Mouse (Mus musculus) spleen, postnatal 14 days (tissue): ENCODE measurements around the gene Lrp6.

Experiments used
- DNase-seq, 2 experiments: peaks; one replicate each; pipeline ENCODE4 v3.0.0; 2021 to 2022; ENCODE audit warnings: low spot score in 2 of 2

Gene Lrp6

DNA sequence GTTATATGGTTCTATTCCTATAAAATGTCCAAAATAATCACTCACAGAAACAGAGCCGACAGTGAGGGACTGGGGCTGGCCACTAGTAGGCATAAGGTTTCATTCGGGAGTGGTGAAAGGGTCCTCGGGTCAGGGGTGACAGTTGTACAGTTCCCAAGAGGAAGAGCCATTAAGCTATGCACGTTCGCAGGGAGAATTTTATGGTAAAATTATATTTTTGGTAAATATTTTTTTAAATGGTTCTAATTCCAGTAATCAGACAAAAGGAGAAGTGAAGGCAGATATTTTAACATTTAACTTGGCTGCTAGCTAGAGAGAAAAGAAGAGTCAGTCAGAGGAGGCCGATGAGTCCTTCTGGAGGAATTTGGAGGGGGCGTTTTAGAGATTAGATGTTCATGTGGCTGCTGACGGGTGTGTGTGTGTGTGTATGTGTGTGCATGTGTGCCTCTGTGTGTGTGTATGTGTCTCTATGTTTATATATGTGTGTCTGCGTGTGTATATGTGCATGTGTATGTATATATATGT, 131.8 kb downstream of the Lrp6 start:
- DNase-seq: no peak

DNA sequence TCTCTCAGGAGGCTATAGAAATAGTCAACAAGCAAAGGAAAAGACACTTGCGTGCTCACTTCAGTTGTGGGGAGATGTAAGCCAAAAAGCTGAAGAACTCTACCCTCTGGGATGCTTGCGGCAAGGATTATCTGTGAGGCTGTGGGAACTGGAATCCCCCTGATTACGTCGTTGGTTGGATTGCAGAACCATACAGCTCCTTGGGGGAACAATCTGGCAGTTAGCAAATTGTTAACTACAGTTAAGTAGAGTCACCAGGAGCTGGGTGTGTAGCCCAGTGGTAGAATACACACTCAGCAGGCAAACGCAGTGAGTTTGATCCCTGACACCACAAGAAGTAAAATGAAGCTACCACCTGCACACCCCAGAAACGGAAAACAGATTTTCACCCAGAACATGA, 132.7 kb downstream of the Lrp6 start:
- DNase-seq: no peak

DNA sequence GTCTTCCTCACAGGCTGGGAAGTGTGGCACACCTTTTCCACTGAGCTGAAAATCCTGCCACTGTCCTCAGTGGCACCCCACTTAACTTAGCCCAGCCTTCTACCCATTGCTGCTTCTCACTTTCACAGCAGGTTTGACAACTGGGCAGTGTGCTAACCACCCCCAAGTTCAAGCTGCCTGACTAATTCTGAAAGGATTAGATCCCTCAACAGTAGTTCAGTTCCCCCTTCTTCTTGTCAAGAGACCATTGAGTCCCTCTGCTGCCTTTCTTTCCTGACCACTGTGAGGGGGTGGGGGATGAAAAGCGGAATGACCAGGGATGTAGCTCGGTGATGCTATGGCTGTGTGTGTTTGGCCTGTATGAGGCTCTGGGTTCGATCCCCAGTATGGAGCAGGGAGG, 133.5 kb downstream of the Lrp6 start:
- no peak for DNase-seq

- DNase-seq: no peak
Observed at GRCm38 (mm10) chr6:134431583-134431982, 135.2 kb downstream of the Lrp6 start.

DNA sequence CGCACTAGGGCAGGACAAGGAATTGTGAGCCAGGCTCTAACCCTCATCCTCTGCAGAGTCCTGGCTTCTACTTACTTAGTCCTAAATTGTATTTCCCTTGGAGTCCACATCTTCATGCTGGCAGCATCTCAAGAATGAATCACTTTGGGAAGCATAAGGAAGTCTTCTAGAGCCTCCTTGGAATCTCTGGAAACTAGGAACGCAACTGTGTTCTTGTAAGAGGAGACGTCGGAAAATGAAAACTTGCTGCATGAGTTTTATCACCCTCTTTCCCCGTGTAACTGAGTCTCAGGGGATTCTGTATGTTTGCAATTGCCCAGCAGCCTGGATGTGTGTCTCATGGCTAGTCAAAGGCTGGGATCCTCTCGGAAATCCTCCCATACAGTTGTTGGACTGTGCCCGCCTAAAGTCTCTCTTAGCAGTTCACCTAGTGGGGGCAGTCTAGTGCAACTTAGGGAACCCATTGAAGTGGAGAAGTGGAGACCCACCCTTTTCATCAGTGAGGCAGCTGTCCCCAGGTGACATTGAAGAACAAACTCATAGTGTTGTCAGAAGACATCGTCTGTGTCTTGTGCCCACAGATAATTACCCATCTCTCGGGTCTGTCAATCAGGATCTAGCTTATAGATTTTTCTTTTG, 136.5 kb downstream of the Lrp6 start:
- no peak for DNase-seq

GRCm38 (mm10) chr6:134428455-134428854, 138.3 kb downstream of the Lrp6 start:
- no peak for DNase-seq

DNA sequence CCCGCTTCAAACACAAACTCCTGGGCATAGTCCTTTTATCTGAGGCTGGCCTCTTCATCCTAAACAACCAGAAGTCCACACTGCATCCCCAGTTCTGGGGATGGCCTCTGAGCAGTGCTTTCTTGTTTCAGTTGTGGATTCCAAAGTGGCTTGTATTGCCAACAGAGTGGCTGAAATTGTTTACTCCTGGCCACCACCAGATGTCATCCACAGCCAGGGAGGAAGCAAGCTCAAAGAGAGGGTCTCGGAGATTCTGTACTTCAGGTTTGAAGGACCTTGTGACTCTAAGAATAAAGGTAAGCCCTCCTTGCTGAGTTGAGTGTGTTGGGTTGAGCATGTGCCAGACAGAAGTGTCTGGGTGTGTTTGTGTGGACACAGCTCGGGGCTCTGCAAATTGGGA, 139.6 kb downstream of the Lrp6 start:
- DNase-seq: no peak

- DNase-seq: peak in 1 of 2 experiments; percentile 6
Observed at GRCm38 (mm10) chr6:134425216-134425717, 141.5 kb downstream of the Lrp6 start.

- DNase-seq: no peak
Observed at GRCm38 (mm10) chr6:134421921-134422320, 144.8 kb downstream of the Lrp6 start.

- DNase-seq: no peak
Observed at GRCm38 (mm10) chr6:134420375-134420774, 146.4 kb downstream of the Lrp6 start.

DNA sequence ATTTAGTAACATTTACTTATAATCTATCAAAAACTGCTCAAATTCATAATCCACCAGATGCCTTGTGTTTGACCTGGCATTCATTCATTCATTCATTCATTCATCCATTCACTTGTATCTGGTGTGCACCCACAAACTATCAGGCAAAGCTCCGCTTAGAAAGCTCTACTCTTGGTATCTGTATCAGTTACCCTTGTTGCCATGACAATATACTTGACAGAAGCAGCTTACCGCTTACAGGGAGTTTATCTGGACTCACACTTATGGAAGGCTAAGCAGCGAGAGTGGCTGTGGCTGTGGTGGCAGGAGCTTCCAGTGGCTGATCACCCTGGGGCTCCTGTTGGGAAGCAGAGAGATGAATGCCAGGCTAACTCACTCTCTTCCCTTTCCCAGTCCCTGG, 148.9 kb downstream of the Lrp6 start:
- no peak for DNase-seq

- no peak for DNase-seq
Observed at GRCm38 (mm10) chr6:134416556-134417105, 150.1 kb downstream of the Lrp6 start.

GRCm38 (mm10) chr6:134414532-134414883, 152.3 kb downstream of the Lrp6 start:
- no peak for DNase-seq

GRCm38 (mm10) chr6:134413706-134414531, 152.8 kb downstream of the Lrp6 start:
- DNase-seq: no peak

- DNase-seq: no peak
Observed at GRCm38 (mm10) chr6:134407226-134407625, 159.5 kb downstream of the Lrp6 start.

DNA sequence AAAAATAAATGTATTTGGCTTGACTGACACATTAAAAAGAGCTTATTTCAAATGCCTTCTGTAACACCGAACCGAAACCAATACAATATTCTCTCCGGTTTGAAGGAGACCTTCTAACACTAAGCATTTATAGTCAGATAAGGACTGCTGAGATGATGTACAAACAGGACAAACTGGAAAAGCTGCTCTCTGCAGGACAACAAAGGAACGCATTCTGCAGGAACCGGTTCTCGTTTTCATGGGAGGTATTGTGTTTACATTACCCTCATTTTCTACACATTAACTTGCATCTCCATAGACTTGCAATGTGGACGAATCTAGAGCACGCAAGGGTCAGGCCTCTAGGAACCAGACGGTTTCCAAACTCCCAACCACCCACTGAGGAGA, 163.1 kb downstream of the Lrp6 start:
- DNase-seq: no peak

- peak; percentile 25 to 41 for DNase-seq
Observed at GRCm38 (mm10) chr6:134402914-134403683, 163.7 kb downstream of the Lrp6 start.
